Mouse (Mus musculus): ENCODE measurements around the gene Olfr1120.
"Not testable (repeated sequence)": the region's sequence is repeated elsewhere in the genome, so short reads cannot be mapped to it uniquely, and the experiment has no call there.

Olfr1120 gene

DNA sequence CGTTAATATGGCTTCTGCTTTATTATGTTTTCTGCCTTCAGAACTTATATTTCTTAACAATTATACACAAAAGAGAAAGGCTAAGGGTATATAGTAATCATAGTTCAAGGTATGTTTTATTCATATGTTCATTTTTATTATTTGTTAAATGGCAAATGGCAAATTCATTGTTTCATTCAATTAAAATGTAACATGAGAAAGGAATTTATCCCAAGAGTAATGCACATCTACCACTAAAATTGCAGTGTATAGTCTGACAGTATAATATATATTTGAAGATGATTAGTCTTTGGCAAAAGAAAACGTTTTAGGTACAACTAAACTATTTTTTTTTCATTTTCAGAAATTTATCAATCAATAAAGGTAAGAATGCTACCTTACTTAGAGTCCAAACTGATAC is at the start of gene Olfr1120:
Gene Olfr1120, plus strand, starts transcription at position 301 of the 400 bp plus-strand sequence.
- no peak for DNase-seq (ENCODE audit: low spot score in 2 of 2)

GRCm38 (mm10) chr2:87307281-87307680 is 47.3 kb upstream of the Olfr1120 start, which contains the start of gene Olfr1118:
Gene Olfr1118 (plus strand): TSS chr2:87307581.
- DNase-seq (ENCODE audit: low spot score in 2 of 2): no peak

GRCm38 (mm10) chr2:87360121-87360520 is 5.5 kb downstream of the Olfr1120 start:
- not testable (repeated sequence) for DNase-seq (ENCODE audit: low spot score in 2 of 2)

DNA sequence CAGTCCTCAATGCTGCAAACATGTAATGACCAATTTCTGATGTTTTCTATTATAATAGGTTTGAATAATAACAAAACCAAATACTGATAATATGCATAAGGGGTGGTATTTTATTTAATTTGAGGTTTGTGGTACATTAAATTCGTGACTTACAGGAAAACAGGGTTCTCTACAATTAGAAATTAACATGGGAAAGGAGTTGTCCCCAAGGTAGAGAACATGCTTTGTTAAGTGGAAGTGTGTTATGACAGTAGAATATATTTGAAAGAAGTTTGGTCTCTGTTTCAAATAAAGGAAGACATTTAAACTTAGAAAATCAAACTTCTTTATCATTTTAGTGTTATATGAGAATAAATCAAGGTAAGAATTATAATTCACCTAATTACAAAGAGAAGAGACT is 15.0 kb downstream of the Olfr1120 start, which contains the start of gene Olfr1121:
Gene Olfr1121, plus strand, starts transcription at position 301 of the 400 bp plus-strand sequence.
- DNase-seq (ENCODE audit: low spot score in 2 of 2): no peak

DNA sequence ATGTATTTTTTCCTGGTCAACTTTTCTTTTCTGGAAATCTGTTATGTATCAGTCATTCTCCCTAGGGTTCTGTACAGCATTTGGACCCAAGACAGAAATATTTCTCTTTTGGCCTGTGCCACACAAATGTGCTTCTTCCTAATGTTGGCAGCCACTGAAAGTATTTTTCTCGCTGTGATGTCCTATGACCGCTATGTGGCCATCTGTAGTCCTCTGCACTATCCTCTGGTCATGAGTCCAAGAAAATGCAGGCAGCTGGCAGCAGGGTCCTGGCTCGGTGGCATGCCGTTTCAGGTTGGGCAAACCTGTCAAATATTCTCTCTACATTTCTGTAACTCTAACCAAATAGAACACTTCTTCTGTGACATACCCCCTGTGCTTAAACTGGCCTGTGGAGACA is 17.1 kb downstream of the Olfr1120 start:
- DNase-seq (ENCODE audit: low spot score in 2 of 2): no peak

GRCm38 (mm10) chr2:87383935-87384334 is 29.3 kb downstream of the Olfr1120 start:
- DNase-seq (ENCODE audit: low spot score in 2 of 2): no peak

- no peak for DNase-seq (ENCODE audit: low spot score in 2 of 2)
Measured at GRCm38 (mm10) chr2:87385549-87385948, 30.9 kb downstream of the Olfr1120 start, which contains the start of gene Olfr1122. Gene Olfr1122 (plus strand): TSS chr2:87385849.

DNA sequence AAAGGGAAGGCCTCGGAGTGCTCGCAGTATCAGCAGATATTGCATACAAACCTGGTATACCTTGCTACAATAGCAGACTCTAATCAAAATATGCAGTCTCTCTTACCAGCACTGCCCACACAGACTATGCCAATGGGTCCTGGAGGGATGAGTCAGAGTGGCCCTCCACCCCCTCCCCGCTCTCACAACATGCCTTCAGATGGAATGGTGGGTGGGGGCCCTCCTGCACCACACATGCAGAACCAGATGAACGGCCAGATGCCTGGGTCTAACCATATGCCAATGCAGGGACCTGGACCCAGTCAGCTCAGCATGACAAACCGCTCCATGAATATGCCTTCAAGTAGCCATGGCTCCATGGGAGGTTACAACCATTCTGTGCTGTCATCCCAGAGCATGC is 39.0 kb downstream of the Olfr1120 start:
- not testable (repeated sequence) for DNase-seq (ENCODE audit: low spot score in 2 of 2)

DNA sequence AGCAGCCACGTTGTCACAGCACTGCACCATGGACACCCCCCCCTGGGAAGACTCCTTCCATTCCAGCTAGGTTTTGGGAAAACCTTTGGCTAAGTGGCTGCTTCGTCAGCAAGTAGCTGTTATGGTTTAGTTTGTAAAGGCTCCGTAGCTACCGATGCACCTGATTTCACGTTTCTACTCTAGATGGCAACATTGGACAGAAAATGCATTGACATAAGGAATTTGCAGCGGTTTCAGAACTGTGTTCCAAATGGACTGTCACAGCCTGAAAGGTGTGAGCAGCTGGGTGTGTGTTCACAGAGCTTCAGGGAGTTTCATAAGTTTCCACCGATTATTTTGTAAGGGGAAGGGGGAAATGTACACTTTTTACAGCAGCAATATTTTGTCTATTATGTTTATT is 40.1 kb downstream of the Olfr1120 start:
- DNase-seq (ENCODE audit: low spot score in 2 of 2): not testable (repeated sequence)
